Mouse (Mus musculus): ENCODE data around the gene Mettl15. TPM values are rescaled to one million over a fixed set of nuclear protein-coding genes. Genes with fewer than 3 reads are reported as not detected.
"Not testable (repeated sequence)": the region's sequence is repeated elsewhere in the genome, so short reads cannot be mapped to it uniquely, and the experiment has no call there.

The Mettl15 gene
- polyA plus RNA-seq, 1 experiment from 2014 or later, result 11.2 TPM

GRCm38 (mm10) chr2:109227196-109227595 is 53.4 kb downstream of the Mettl15 start:
- no peaks in the 10 kb centered on the region for H3K4me1 ChIP-seq (ENCODE audit: control insufficient read depth, insufficient read depth, low read length)
- no peak overlapping the region for H3K27ac ChIP-seq (ENCODE audit: low read depth, low read length)
- no peak overlapping the region for H3K4me3 ChIP-seq (ENCODE audit: low read depth, low read length)
- no peaks in the 10 kb centered on the region for H3K27me3 ChIP-seq (ENCODE audit: control insufficient read depth, insufficient read depth, low read length)
- WGBS, result 89% methylated on average over 3 of the region's 3 CpGs
- no peak overlapping the region for H3K9ac ChIP-seq (ENCODE audit: low read length)
- no peak for ATAC-seq (ENCODE audit: insufficient read depth, low FRiP score, low TSS enrichment)
- no peak for DNase-seq (ENCODE audit: low spot score)
- H3K4me2 ChIP-seq (ENCODE audit: low read depth), result no peak overlapping the region
- no peaks in the 10 kb centered on the region for H3K36me3 ChIP-seq (ENCODE audit: control insufficient read depth, insufficient read depth, low read length)
- H3K9me3 ChIP-seq (ENCODE audit: control insufficient read depth, low read length), result no peaks in the 10 kb centered on the region

GRCm38 (mm10) chr2:109221470-109221869 is 59.1 kb downstream of the Mettl15 start:
- no peak overlapping the region for H3K4me3 ChIP-seq (ENCODE audit: low read depth, low read length)
- no peak for ATAC-seq (ENCODE audit: insufficient read depth, low FRiP score, low TSS enrichment)
- no peak for DNase-seq (ENCODE audit: low spot score)
- H3K4me1 ChIP-seq (ENCODE audit: control insufficient read depth, insufficient read depth, low read length), result no peaks in the 10 kb centered on the region
- 87% methylated on average over 2 of the region's 2 CpGs for WGBS
- H3K4me2 ChIP-seq (ENCODE audit: low read depth), result no peak overlapping the region
- no peaks in the 10 kb centered on the region for H3K36me3 ChIP-seq (ENCODE audit: control insufficient read depth, insufficient read depth, low read length)
- no peak overlapping the region for H3K27ac ChIP-seq (ENCODE audit: low read depth, low read length)
- no peak overlapping the region for H3K9ac ChIP-seq (ENCODE audit: low read length)
- no peaks in the 10 kb centered on the region for H3K9me3 ChIP-seq (ENCODE audit: control insufficient read depth, low read length)
- no peaks in the 10 kb centered on the region for H3K27me3 ChIP-seq (ENCODE audit: control insufficient read depth, insufficient read depth, low read length)

DNA sequence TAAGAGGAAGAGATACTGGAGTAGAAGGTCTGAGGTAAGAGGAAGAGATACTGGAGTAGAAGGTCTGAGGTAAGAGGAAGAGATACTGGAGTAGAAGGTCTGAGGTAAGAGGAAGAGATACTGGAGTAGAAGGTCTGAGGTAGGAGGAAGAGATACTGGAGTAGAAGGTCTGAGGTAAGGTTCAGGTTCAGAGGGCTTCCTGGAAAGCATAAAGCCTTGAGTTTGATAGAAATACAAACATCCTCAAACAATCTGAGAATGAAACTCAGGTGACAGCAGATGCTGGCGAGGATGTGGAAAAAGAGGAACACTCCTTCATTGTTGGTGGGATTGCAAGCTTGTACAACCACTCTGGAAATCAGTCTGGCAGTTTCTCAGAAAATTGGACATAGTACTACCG is 63.9 kb downstream of the Mettl15 start:
- H3K27me3 ChIP-seq (ENCODE audit: control insufficient read depth, insufficient read depth, low read length); H3K9ac ChIP-seq (ENCODE audit: low read length); H3K4me2 ChIP-seq (ENCODE audit: low read depth); H3K36me3 ChIP-seq (ENCODE audit: control insufficient read depth, insufficient read depth, low read length); H3K4me3 ChIP-seq (ENCODE audit: low read depth, low read length); DNase-seq (ENCODE audit: low spot score); H3K9me3 ChIP-seq (ENCODE audit: control insufficient read depth, low read length); ATAC-seq (ENCODE audit: insufficient read depth, low FRiP score, low TSS enrichment); H3K27ac ChIP-seq (ENCODE audit: low read depth, low read length); H3K4me1 ChIP-seq (ENCODE audit: control insufficient read depth, insufficient read depth, low read length): not testable (repeated sequence)
- WGBS, result 100% methylated on average over 1 of the region's 2 CpGs

DNA sequence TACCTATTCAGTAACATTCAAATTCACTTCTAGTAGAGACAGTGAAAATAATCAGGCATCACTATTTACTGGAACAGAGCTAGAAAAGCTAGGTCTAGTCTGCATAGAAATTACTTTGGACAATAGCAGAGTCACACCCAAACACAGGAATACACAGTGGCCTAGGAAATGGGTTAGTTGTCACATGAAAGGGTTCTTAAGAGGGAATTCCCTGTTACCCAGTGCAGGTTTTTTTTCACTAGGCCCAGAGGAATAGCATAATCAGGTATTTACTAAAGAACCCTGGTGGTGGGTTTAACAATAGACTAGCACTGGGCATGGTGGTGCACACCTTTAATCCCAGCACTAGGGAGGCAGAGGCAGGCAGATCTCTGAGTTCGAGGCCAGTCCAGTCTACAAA is 69.9 kb downstream of the Mettl15 start:
- not testable (repeated sequence) for H3K36me3 ChIP-seq (ENCODE audit: control insufficient read depth, insufficient read depth, low read length); H3K9ac ChIP-seq (ENCODE audit: low read length); H3K4me2 ChIP-seq (ENCODE audit: low read depth); H3K9me3 ChIP-seq (ENCODE audit: control insufficient read depth, low read length); H3K27me3 ChIP-seq (ENCODE audit: control insufficient read depth, insufficient read depth, low read length); H3K4me1 ChIP-seq (ENCODE audit: control insufficient read depth, insufficient read depth, low read length); H3K4me3 ChIP-seq (ENCODE audit: low read depth, low read length); H3K27ac ChIP-seq (ENCODE audit: low read depth, low read length); DNase-seq (ENCODE audit: low spot score); ATAC-seq (ENCODE audit: insufficient read depth, low FRiP score, low TSS enrichment)
- 100% methylated on average over 1 of the region's 1 CpGs for WGBS

DNA sequence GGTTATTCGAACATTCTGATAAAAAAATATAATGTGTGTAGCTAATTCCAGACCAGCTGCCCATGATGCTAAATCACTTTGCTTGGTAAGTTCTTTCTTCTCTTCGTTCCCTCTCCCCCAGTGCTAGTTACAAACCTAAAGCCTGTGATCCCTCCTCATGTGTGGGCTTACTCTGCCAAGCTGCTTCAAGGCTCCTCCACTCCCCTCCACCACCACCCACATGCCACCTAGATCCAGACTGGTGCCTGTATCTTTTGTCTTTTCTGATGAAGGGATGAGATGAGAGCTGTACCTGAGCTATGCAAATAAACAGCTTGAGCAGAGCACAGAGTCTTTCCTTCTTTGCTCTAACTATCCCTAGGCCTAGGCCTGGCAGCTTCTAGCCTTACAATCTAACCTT is 72.5 kb downstream of the Mettl15 start:
- no peak for DNase-seq (ENCODE audit: low spot score)
- Histone ChIP-seq H3K4me3 (ENCODE audit: low read depth, low read length) (no peak overlapping the region), H3K9me3 (ENCODE audit: control insufficient read depth, low read length) (no peaks in the 10 kb centered on the region), H3K4me2 (ENCODE audit: low read depth) (no peak overlapping the region), H3K36me3 (ENCODE audit: control insufficient read depth, insufficient read depth, low read length) (no peaks in the 10 kb centered on the region), H3K27me3 (ENCODE audit: control insufficient read depth, insufficient read depth, low read length) (no peaks in the 10 kb centered on the region), H3K4me1 (ENCODE audit: control insufficient read depth, insufficient read depth, low read length) (no peaks in the 10 kb centered on the region), H3K27ac (ENCODE audit: low read depth, low read length) (no peak overlapping the region), H3K9ac (ENCODE audit: low read length) (no peak overlapping the region)
- no peak for ATAC-seq (ENCODE audit: insufficient read depth, low FRiP score, low TSS enrichment)
- WGBS, result 81% methylated on average over 2 of the region's 2 CpGs

DNA sequence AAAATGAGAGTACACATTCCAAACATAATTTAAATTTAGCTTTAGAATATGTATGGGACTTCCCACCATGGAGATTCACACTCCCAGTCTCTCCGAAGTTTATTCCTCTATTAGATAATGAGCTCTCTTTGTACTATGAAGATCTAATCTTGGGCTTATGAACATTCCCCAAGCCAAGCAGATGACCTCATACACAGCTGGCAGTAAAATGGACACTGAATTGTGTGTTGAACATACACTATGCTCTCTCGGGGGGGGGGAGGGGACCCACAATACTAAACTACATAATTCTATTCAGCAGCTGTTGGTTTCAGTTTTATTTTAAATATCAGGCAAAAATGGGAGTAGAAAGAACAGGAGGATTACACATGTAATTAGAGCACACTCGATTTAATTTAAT is 97.6 kb downstream of the Mettl15 start:
- H3K27ac ChIP-seq (ENCODE audit: low read depth, low read length), result no peak overlapping the region
- DNase-seq (ENCODE audit: low spot score), result no peak
- no peak overlapping the region for H3K9ac ChIP-seq (ENCODE audit: low read length)
- H3K4me3 ChIP-seq (ENCODE audit: low read depth, low read length), result no peak overlapping the region
- 89% methylated on average over 3 of the region's 3 CpGs for WGBS
- ATAC-seq (ENCODE audit: insufficient read depth, low FRiP score, low TSS enrichment), result no peak
- H3K4me1 ChIP-seq (ENCODE audit: control insufficient read depth, insufficient read depth, low read length), result no peaks in the 10 kb centered on the region
- H3K4me2 ChIP-seq (ENCODE audit: low read depth), result no peak overlapping the region
- no peaks in the 10 kb centered on the region for H3K36me3 ChIP-seq (ENCODE audit: control insufficient read depth, insufficient read depth, low read length)
- no peaks in the 10 kb centered on the region for H3K9me3 ChIP-seq (ENCODE audit: control insufficient read depth, low read length)
- no peaks in the 10 kb centered on the region for H3K27me3 ChIP-seq (ENCODE audit: control insufficient read depth, insufficient read depth, low read length)

GRCm38 (mm10) chr2:109158509-109158908 is 122.0 kb downstream of the Mettl15 start:
- no peaks in the 10 kb centered on the region for H3K36me3 ChIP-seq (ENCODE audit: control insufficient read depth, insufficient read depth, low read length)
- no peaks in the 10 kb centered on the region for H3K27me3 ChIP-seq (ENCODE audit: control insufficient read depth, insufficient read depth, low read length)
- H3K9me3 ChIP-seq (ENCODE audit: control insufficient read depth, low read length), result no peaks in the 10 kb centered on the region
- no peak overlapping the region for H3K4me3 ChIP-seq (ENCODE audit: low read depth, low read length)
- H3K4me2 ChIP-seq (ENCODE audit: low read depth), result no peak overlapping the region
- ATAC-seq (ENCODE audit: insufficient read depth, low FRiP score, low TSS enrichment), result no peak
- DNase-seq (ENCODE audit: low spot score), result no peak
- no peaks in the 10 kb centered on the region for H3K4me1 ChIP-seq (ENCODE audit: control insufficient read depth, insufficient read depth, low read length)
- WGBS, result 81% methylated on average over 1 of the region's 1 CpGs
- no peak overlapping the region for H3K27ac ChIP-seq (ENCODE audit: low read depth, low read length)
- H3K9ac ChIP-seq (ENCODE audit: low read length), result no peak overlapping the region

DNA sequence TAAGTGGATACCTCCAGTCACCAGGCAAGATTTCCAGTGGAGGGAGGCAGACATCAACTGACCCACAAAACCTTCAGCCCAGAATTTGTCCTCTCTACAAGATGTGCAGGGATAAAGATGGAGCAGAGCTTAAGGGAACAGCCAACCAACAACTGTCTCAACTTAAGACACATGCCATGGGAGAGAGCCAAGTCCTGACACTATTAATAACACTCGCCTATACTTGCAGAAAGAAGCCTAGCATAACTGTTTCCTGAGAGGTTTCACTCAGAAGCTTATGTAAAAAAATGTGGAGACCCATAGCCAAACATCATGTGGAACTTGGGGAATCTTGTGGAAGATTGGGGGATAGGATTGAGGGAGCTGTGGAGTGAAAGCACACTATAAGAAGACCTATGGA is 124.4 kb downstream of the Mettl15 start:
- Histone ChIP-seq H3K4me1 (ENCODE audit: control insufficient read depth, insufficient read depth, low read length) (no peaks in the 10 kb centered on the region), H3K36me3 (ENCODE audit: control insufficient read depth, insufficient read depth, low read length) (no peaks in the 10 kb centered on the region), H3K4me2 (ENCODE audit: low read depth) (no peak overlapping the region), H3K9me3 (ENCODE audit: control insufficient read depth, low read length) (no peaks in the 10 kb centered on the region), H3K4me3 (ENCODE audit: low read depth, low read length) (no peak overlapping the region), H3K27me3 (ENCODE audit: control insufficient read depth, insufficient read depth, low read length) (no peaks in the 10 kb centered on the region), H3K9ac (ENCODE audit: low read length) (no peak overlapping the region), H3K27ac (ENCODE audit: low read depth, low read length) (no peak overlapping the region)
- WGBS, result 95% methylated on average over 1 of the region's 1 CpGs
- no peak for ATAC-seq (ENCODE audit: insufficient read depth, low FRiP score, low TSS enrichment)
- DNase-seq (ENCODE audit: low spot score), result no peak

DNA sequence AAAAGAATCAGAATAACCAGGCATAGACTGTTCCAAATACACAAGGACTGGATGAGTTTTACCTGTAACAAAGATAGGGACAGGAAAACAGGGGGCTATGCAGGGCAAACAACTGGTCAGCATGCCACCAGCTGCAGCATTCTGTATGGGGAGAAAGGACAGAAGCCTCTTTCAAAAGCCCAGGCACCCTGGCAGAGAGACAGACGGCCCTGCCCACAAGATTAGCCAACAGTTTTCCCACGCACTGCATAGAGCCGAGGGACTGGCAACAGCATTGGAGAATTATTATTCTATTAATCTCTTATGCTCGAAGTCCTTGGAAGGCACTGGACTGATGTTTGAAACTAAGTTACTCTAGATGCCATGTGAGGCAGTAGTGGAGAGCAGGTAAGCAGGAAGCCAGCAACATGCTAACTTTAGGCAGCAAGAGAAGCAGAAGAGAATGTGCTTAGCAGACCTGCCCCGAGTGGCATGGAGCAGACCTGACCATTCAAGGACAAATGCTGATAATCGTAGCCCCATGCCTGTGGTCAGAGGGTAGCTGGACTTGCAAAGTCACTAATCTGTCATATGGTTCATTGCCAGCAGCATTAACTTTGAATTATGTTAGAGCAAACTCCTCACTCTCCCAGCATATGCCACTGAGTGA is 127.0 kb downstream of the Mettl15 start:
- DNase-seq (ENCODE audit: low spot score), result no peak
- Histone ChIP-seq H3K4me3 (ENCODE audit: low read depth, low read length) (no peak overlapping the region), H3K27ac (ENCODE audit: low read depth, low read length) (no peak overlapping the region), H3K4me2 (ENCODE audit: low read depth) (no peak overlapping the region), H3K27me3 (ENCODE audit: control insufficient read depth, insufficient read depth, low read length) (no peaks in the 10 kb centered on the region), H3K9ac (ENCODE audit: low read length) (no peak overlapping the region), H3K9me3 (ENCODE audit: control insufficient read depth, low read length) (no peaks in the 10 kb centered on the region), H3K36me3 (ENCODE audit: control insufficient read depth, insufficient read depth, low read length) (no peaks in the 10 kb centered on the region), H3K4me1 (ENCODE audit: control insufficient read depth, insufficient read depth, low read length) (no peaks in the 10 kb centered on the region)
- 55% methylated on average over 6 of the region's 6 CpGs for WGBS
- ATAC-seq (ENCODE audit: insufficient read depth, low FRiP score, low TSS enrichment), result no peak

All from neural tube, embryonic 11.5 days (tissue).